In genomic region chr15:93398699-93399540, GRCm38 (mm10) we compare ENCODE assay signal across 8 mouse cellular contexts. TPM values are rescaled to one million over a fixed set of nuclear protein-coding genes. Genes with fewer than 3 reads are reported as not detected.
DNase-seq lines count a peak whose midpoint lies in the region; ATAC-seq lines count a peak whose summit lies in the region.

No protein-coding gene starts in this region.

- peak; percentile 4 to 5 for DNase-seq in adrenal gland, postnatal 36 days
- no peak for DNase-seq in adrenal gland, adult 8-10 months
- peak; percentile 22 for DNase-seq in 3134 (ENCODE audit: extremely low read depth, insufficient read length, low spot score)
- DNase-seq in cerebellum, adult 9-11 months = peak; percentile 7
- DNase-seq in liver = peak; percentile 34
- peak; percentile 25 for DNase-seq in neural tube, embryonic 11.5 days (ENCODE audit: low spot score)
- no peak for DNase-seq in layer of hippocampus, adult 8-10 months (ENCODE audit: low spot score in 2 of 2)

- H3K27me3 ChIP-seq in heart, embryonic 14.5 days (ENCODE audit: control insufficient read depth, insufficient read depth, low read length) = no peaks in the 10 kb centered on the region
- no peaks in the 10 kb centered on the region for H3K27me3 ChIP-seq in neural tube, embryonic 11.5 days (ENCODE audit: control insufficient read depth, insufficient read depth, low read length)

- H3K27ac ChIP-seq in heart, embryonic 14.5 days (replicated peaks in 1 of 2; ENCODE audit: control insufficient read depth in 1 of 2, insufficient read depth in 1 of 2, low read depth in 2 of 2, low read length in 2 of 2) = peak overlapping the region; percentile 59 to 81
- peak overlapping the region; percentile 83 for H3K27ac ChIP-seq in neural tube, embryonic 11.5 days (ENCODE audit: low read depth, low read length)

- no peak; the same call in 1 of the 2 replicates for ATAC-seq in heart, embryonic 14.5 days (ENCODE audit: insufficient number of reproducible peaks, insufficient read depth, low FRiP score, low read depth)
- peak; percentile 38; the same call in 1 of the 2 replicates for ATAC-seq in neural tube, embryonic 11.5 days (ENCODE audit: insufficient read depth, low FRiP score, low TSS enrichment)

- peak overlapping the region; percentile 84 to 92 for H3K4me3 ChIP-seq in heart, embryonic 14.5 days (ENCODE audit: control insufficient read depth in 1 of 2, insufficient read depth in 1 of 2, low read depth in 1 of 2, low read length in 2 of 2)
- peak overlapping the region; percentile 97 for H3K4me3 ChIP-seq in neural tube, embryonic 11.5 days (ENCODE audit: low read depth, low read length)

- peak overlapping the region; percentile 95 for H3K9ac ChIP-seq in heart, embryonic 14.5 days (ENCODE audit: low read length)
- peak overlapping the region; percentile 90 for H3K9ac ChIP-seq in neural tube, embryonic 11.5 days (ENCODE audit: low read length)

- peak overlapping the region; percentile 90 for H3K4me2 ChIP-seq in heart, embryonic 14.5 days (ENCODE audit: low read length)
- H3K4me2 ChIP-seq in neural tube, embryonic 11.5 days (ENCODE audit: low read depth) = peak overlapping the region; percentile 74

- H3K9me3 ChIP-seq in heart, embryonic 14.5 days (ENCODE audit: control insufficient read depth, low read length) = no peaks in the 10 kb centered on the region
- no peaks in the 10 kb centered on the region for H3K9me3 ChIP-seq in neural tube, embryonic 11.5 days (ENCODE audit: control insufficient read depth, low read length)

- H3K36me3 ChIP-seq in heart, embryonic 14.5 days (ENCODE audit: control insufficient read depth, insufficient read depth, low read length) = peaks cover 19% of the 10 kb centered on the region
- no peaks in the 10 kb centered on the region for H3K36me3 ChIP-seq in neural tube, embryonic 11.5 days (ENCODE audit: control insufficient read depth, insufficient read depth, low read length)

- 4% methylated on average over 36 of the region's 36 CpGs for WGBS in heart, embryonic 14.5 days
- under 1% methylated on average over 36 of the region's 36 CpGs for WGBS in neural tube, embryonic 11.5 days

- H3K4me1 ChIP-seq in heart, embryonic 14.5 days (ENCODE audit: control insufficient read depth in 2 of 2, insufficient read depth in 2 of 2, low read length in 2 of 2) = peaks cover 5 to 18% of the 10 kb centered on the region in 2 experiments
- peaks cover 6% of the 10 kb centered on the region; the same call in 1 of the 2 replicates for H3K4me1 ChIP-seq in neural tube, embryonic 11.5 days (ENCODE audit: control insufficient read depth, insufficient read depth, low read length)

RNA-seq across cellular contexts. Expression of gene Pphln1, which starts 0.8 kb away (rescaled TPM):
- 10 to 100 TPM; 36.9 to 37.4 TPM for total RNA-seq in adrenal gland, postnatal 36 days (2021)
- 10 to 100 TPM; 39.6 to 42.8 (median 40.9) TPM for total RNA-seq in adrenal gland, adult 8-10 months (2022)
- polyA plus RNA-seq in heart, embryonic 14.5 days (2014; fragmentation: Nextera tagmentation; extraction: Ambion mirVana) = 27.1 and 28.5 TPM in 2 replicates
- 53.3 and 56.7 TPM in 2 replicates for polyA plus RNA-seq in neural tube, embryonic 11.5 days (2014; fragmentation: Nextera tagmentation; extraction: Ambion mirVana)
- 10 to 100 TPM; 34.3 to 49.4 (median 43.9) TPM for total RNA-seq in layer of hippocampus, adult 8-10 months (2022)

RNA-seq across cellular contexts. Expression of gene Zcrb1, which starts 0.8 kb away (rescaled TPM):
- total RNA-seq in adrenal gland, postnatal 36 days (2021) = 10 to 100 TPM; 77.8 to 85.7 TPM
- total RNA-seq in adrenal gland, adult 8-10 months (2022) = 10 to 100 TPM; 71.0 to 99.5 (median 83.2) TPM
- polyA plus RNA-seq in heart, embryonic 14.5 days (2014; fragmentation: Nextera tagmentation; extraction: Ambion mirVana) = 112 and 113 TPM in 2 replicates
- 147 and 152 TPM in 2 replicates for polyA plus RNA-seq in neural tube, embryonic 11.5 days (2014; fragmentation: Nextera tagmentation; extraction: Ambion mirVana)
- 10 to 100 TPM; 64.6 to 82.9 (median 74.2) TPM for total RNA-seq in layer of hippocampus, adult 8-10 months (2022)

Comparison
In these comparisons a context has a peak if more than half of its experiments do, and no peak if none do; other contexts are left out.
1. DNase-seq: peak in adrenal gland, postnatal 36 days (2 of 2), 3134 (single experiment), cerebellum, adult 9-11 months (single experiment), liver (single experiment) and neural tube, embryonic 11.5 days (single experiment); none in adrenal gland, adult 8-10 months (single experiment) and layer of hippocampus, adult 8-10 months (0 of 2).